Mouse (Mus musculus) myocyte (in vitro differentiated cells): ENCODE measurements around the gene Naxe.

ENCODE experiments used
- CEBPB ChIP-seq: IDR thresholded peaks from 2 replicates; pipeline ENCODE4 v1.6.1; 2011; ENCODE audit warnings: mild to moderate bottlenecking, moderate library complexity; ENCODE audit not compliant: poor library complexity, insufficient read depth, severe bottlenecking
- E2F4 ChIP-seq: IDR thresholded peaks from one replicate; pipeline ENCODE4 v1.6.1; 2011; ENCODE audit warnings: mild to moderate bottlenecking, control low read depth, moderate library complexity; ENCODE audit not compliant: insufficient read depth
- MAX ChIP-seq: IDR thresholded peaks from one replicate; pipeline ENCODE4 v1.6.1; 2011; ENCODE audit warnings: low read depth, mild to moderate bottlenecking, control low read depth
- MYOD1 ChIP-seq, 3 experiments: IDR thresholded peaks; one replicate each; pipeline ENCODE4 v1.6.1; 2011; ENCODE audit warnings: control low read depth in 2 of 3, low read depth in 2 of 3, mild to moderate bottlenecking in 2 of 3, moderate library complexity in 1 of 3; ENCODE audit not compliant: insufficient read length in 2 of 3, control insufficient read depth in 1 of 3
- MYOG ChIP-seq, 3 experiments: IDR thresholded peaks; one replicate each; pipeline ENCODE4 v1.6.1; 2011; ENCODE audit warnings: control low read depth in 2 of 3, low read depth in 2 of 3, mild to moderate bottlenecking in 2 of 3; ENCODE audit not compliant: insufficient read length in 2 of 3, control insufficient read depth in 1 of 3, insufficient read depth in 1 of 3
- POLR2A ChIP-seq: IDR thresholded peaks from one replicate; pipeline ENCODE4 v1.6.1; 2011; ENCODE audit warnings: low read depth, mild to moderate bottlenecking, control low read depth, moderate library complexity; ENCODE audit not compliant: insufficient read length
- REST ChIP-seq: IDR thresholded peaks from one replicate; pipeline ENCODE4 v1.6.1; 2011; ENCODE audit warnings: mild to moderate bottlenecking, control low read depth, moderate library complexity; ENCODE audit not compliant: insufficient read depth, insufficient read length
- SRF ChIP-seq: IDR thresholded peaks from one replicate; pipeline ENCODE4 v1.6.1; 2011; ENCODE audit warnings: low read depth; ENCODE audit not compliant: control insufficient read depth, insufficient read length
- TCF12 ChIP-seq: IDR thresholded peaks from one replicate; pipeline ENCODE4 v1.6.1; 2011; ENCODE audit warnings: mild to moderate bottlenecking, control low read depth; ENCODE audit not compliant: poor library complexity, insufficient read depth, severe bottlenecking
- TCF3 ChIP-seq: IDR thresholded peaks from one replicate; pipeline ENCODE4 v1.6.1; 2011; ENCODE audit warnings: low read depth, control low read depth; ENCODE audit not compliant: insufficient read length

GRCm38 (mm10) chr3:88023192-88024074 is 34.9 kb downstream of the Naxe start:
- no peak for TF ChIP-seq TCF3
- no peak for TF ChIP-seq POLR2A
- TF ChIP-seq SRF = no peak
- no peak for TF ChIP-seq MAX
- no peak for TF ChIP-seq TCF12
- no peak for TF ChIP-seq E2F4
- TF ChIP-seq REST = no peak
- no peak for TF ChIP-seq MYOD1 (IDR thresholded peaks at IDR 0.05; ENCODE audit: control insufficient read depth in 1 of 3, insufficient read length in 2 of 3, low read depth in 2 of 3)
- TF ChIP-seq CEBPB = no peak
- TF ChIP-seq MYOG (IDR thresholded peaks at IDR 0.05; ENCODE audit: control insufficient read depth in 1 of 3, insufficient read depth in 1 of 3, insufficient read length in 2 of 3, low read depth in 2 of 3) = no peak
